Mouse (Mus musculus) forebrain, embryonic 12.5 days (tissue): ENCODE measurements around the gene Zfp316. TPM values are rescaled to one million over a fixed set of nuclear protein-coding genes. Genes with fewer than 3 reads are reported as not detected.

Experiments
- polyA plus RNA-seq: library from polyadenylated mRNA; unstranded; fragments of >200 nt; fragmentation: Nextera tagmentation; extraction: Ambion mirVana; gene quantifications from 2 replicates; pipeline ENCODE4 v1.2.1, GENCODE M21; 2016

Zfp316 gene
- polyA plus RNA-seq, 1 experiment from 2014 or later: 13.2 TPM

Other genes with a start within 250 kb of the Zfp316 start
- 52.3 and 54.8 TPM in 2 replicates for gene Rnf216, start 157.0 kb downstream of the Zfp316 start, polyA plus RNA-seq
- 0.05 TPM in 1 of 2 replicates, not detected in the other for gene Olfr718-ps1, start 122.4 kb downstream of the Zfp316 start, polyA plus RNA-seq
- 17.5 and 17.9 TPM in 2 replicates for gene Rbak, start 89.2 kb downstream of the Zfp316 start, polyA plus RNA-seq
- not detected in 2 replicates for gene Spdye4b, start 89.0 kb downstream of the Zfp316 start, polyA plus RNA-seq
- not detected in 2 replicates for gene Spdye4a, start 43.1 kb downstream of the Zfp316 start, polyA plus RNA-seq
- 28.5 and 29.1 TPM in 2 replicates for gene Zfp12, start 34.9 kb downstream of the Zfp316 start, polyA plus RNA-seq
- gene Zfp853, start 23.6 kb upstream of the Zfp316 start, polyA plus RNA-seq: 0.09 TPM in 1 of 2 replicates, not detected in the other
- 60.4 and 61.5 TPM in 2 replicates for gene E130309D02Rik, start 45.3 kb upstream of the Zfp316 start, polyA plus RNA-seq
- 73.8 and 78.2 TPM in 2 replicates for gene Zdhhc4, start 59.2 kb upstream of the Zfp316 start, polyA plus RNA-seq
- gene Grid2ip, start 87.3 kb upstream of the Zfp316 start, polyA plus RNA-seq: 0.38 and 0.41 TPM in 2 replicates
- 169 and 173 TPM in 2 replicates for gene Kdelr2, start 133.8 kb upstream of the Zfp316 start, polyA plus RNA-seq
- gene Daglb, start 194.6 kb upstream of the Zfp316 start, polyA plus RNA-seq: 13.0 and 13.8 TPM in 2 replicates